Mouse (Mus musculus): ENCODE results near the gene Tead3.
"Not testable (repeated sequence)": the region's sequence is repeated elsewhere in the genome, so short reads cannot be mapped to it uniquely, and the experiment has no call there.

The Tead3 gene

DNA sequence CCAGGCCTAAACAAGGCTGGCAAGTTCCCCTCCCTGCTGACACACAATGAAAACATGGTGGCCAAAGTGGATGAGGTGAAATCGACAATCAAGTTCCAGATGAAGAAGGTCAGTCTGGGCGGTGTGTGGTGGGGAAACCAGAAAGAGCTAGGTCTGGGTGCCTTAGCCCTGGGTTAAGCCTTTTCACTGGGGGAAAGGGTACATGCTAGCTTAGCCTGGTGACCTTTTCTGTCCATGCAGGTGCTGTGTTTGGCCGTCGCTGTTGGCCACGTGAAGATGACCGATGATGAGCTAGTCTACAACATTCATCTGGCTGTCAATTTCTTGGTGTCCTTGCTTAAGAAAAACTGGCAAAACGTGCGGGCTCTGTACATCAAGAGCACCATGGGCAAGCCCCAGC is 20.0 kb downstream of the Tead3 start:
- in situ Hi-C loops (cut with MboI, MseI) = not testable (repeated sequence)

DNA sequence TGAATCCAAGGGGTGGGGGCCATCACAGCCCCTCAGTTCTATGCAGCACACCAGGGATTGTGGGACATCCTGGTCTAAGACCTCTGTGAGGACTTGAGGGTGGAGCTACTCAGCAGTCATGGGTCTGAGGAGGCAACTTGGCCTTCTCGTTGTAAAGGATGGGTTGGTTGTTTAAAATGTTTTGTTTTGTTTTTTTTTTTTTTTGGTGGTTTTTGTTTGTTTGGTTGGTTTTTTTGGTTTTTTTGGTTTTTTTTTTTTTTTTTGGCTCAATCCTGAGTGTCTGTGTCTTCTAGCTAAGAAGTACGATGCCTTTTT is 20.4 kb downstream of the Tead3 start:
- in situ Hi-C loops (cut with MboI, MseI) = no loop called here

DNA sequence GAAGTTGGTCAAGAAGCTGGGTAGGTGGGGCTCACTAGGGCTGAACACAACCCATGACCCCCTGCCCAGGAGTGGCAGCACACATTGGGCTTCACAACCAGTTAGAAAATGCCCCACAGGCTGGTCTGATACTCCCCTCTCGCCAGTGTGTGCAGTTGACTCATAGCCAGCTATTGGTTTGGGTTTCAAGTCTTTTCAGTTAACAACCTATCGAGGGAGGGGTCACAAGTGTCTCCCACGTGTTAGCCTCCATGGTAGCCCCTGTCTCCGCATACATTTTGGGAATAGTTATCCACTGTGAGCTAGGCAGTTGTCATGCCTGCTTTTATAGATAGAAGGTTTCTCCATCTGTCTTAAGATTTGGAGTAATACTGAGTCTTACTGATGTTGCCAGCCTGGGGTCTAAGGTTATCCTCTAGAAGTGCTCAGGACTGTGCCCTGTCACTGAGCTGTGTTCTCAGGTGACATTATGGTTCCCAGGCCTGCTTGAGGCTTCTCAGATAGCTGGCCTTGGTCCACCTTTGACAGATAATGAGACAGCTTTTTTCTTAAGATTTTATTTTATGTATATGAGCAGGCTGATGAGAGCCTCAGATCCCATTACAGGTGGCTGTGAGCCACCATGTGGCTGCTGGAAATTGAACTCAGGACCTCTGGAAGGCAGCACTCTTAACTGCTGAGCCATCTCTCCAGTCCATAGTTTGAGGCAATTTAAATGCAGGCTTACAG is 20.9 kb downstream of the Tead3 start:
- in situ Hi-C loops (cut with MboI, MseI) = no loop called here

DNA sequence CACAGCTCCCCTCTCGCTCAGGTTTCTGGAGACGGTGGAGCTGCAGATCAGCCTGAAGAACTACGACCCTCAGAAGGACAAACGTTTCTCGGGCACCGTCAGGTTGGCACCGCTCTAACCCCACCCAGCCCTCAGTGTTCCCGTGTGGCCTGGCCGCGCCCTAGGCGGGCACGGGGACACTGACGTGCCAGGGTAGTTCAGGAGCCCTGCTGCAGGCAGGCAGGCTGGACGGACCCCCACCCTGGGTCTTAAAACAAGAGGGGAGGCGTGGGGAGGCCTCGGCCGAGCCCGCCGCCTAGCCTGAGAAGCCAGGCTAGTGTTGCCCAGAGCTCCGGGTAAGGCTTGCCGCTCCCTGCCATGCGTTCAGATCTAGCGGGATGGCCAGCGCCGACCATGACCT is 21.7 kb downstream of the Tead3 start:
- in situ Hi-C loops (cut with MboI, MseI) = no loop called here

DNA sequence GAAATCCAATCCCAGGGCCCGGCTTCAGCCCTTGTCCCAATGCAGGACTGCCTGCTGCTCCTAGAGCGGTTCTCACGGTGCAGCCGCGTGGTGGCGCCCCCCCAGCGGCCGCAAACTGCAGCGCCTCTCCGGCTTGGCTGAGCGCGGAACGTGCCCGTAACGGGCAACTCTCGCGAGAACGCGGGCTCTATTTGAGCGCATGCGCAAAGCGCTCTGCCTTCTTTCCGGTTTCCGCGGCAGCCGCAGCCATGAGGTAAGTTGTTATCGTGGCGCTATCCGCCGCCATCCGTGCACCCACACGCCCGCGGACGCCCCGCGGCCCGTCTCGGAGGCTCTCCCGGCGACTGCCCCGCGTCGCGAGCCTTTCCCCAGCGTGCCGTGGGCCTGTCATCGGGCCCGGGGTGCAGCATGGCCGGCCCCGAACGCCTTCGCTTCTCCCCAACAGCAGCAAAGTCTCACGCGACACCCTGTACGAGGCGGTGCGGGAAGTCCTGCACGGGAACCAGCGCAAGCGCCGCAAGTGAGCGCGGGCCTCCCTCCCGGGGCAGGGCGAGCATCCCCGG is 22.2 kb downstream of the Tead3 start, which contains the start of gene Rpl10a:
Gene Rpl10a (plus strand): TSS at position 106 of the 563 bp plus-strand sequence.
- in situ Hi-C loops (cut with MboI, MseI) = no loop called here

DNA sequence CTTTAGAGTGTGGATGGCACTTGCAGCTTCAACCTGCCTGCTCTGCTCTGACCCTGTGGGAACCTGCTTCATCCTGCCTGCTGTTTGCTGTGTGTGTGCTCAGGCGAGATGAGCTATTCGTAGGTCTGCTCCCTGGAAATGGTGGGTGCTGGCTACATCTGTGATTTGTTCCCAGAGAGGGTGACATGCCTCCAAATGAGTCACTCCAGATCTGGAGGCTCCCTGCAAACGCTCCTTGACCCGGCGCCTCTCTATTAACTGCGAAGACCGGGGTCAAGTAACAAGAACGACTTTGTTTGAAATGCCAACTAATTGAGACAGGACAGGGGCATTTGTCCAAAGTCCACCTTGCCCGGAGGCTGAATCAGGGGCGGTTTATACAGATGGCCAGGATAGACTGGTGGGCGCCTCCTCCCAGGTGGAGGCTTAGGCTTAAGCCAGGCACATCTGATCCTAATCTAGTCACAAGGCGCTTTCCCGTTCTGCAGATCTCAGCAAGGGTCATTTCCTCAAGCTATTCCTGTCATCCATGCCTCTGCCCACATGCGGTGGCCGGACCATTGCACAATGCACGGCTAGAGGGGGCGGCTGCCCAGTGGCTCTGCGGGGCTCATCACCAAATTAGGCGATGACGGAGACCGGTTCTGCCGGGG is 22.8 kb downstream of the Tead3 start:
- in situ Hi-C loops (cut with MboI, MseI) = no loop called here

DNA sequence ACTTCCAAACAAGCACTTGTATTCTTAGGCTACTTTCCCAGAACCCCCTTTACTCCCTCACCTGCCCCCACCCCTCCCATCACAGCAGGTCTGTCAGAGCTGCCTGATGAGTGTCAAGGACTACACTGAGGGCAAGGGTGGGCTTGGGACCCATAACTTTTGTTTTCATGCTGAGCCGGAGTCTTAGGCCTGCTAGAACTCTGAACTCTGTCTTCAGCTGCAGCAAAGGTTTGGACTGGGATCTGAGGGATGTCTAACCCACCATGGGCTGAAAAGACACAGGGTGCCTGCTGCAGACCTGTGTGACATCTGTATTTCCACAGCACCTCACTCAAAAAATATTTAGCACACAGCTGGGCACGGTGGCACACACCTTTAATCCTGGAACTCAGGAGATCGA is 23.7 kb downstream of the Tead3 start:
- in situ Hi-C loops (cut with MboI, MseI) = no loop called here

DNA sequence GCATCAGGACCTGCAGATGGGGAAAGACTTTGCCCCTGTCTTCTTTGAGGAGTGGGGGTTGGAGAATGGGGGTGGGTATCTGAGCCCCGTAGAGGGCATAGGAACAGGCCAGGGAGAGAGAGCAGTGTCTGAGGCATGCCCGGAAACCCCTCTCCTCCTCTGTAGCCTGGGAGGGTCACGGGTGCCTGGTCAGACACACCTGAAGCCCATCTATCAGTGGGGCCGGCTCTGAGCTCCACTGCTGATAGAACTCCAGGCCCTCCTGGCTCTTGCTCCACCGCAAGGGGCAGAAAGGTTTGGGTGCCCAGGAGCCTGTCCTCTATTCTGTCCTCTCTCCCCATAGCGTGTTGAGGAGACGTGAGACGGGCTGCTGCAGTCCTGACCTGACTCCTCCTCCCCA is 24.9 kb downstream of the Tead3 start:
- in situ Hi-C loops (cut with MboI, MseI) = no loop called here

DNA sequence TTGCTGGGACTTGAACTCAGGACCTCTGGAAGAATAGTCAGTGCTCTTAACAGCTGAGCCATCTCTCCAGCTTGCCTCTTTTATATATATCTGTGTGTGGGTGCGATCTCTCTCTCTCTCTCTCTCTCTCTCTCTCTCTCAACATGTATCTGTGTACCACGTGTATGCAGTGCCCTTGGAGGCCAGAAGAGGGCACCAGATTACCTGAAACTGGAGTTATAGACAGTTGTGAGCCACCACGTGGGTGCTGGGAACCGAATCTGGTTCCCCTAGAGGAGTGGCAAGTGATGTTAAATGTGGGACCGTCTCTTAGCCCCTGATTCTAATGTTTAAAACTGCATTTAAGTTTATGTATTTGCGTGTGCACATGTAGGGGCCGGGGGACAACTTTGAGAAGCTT is 26.2 kb downstream of the Tead3 start:
- in situ Hi-C loops (cut with MboI, MseI) = not testable (repeated sequence)

DNA sequence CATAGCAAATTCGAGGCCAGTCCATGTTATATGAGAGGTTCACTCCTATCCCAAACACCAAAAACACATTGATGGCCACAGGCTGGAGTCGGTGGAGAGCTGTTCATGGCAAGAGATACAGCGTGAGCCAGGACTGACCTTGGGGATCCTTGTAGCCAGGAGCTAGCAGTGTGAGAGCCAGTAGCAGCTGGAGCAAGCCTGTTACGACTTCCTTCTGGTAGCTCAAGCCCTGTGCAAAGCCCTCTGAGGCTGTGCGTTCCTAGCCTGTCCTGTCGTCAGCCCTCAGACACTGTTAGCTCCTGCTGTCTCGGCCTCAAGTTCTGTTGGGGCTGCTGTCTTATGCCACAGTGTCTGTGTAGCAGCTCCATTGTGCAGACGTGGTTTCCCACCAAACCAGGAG is 26.8 kb downstream of the Tead3 start:
- in situ Hi-C loops (cut with MboI, MseI) = no loop called here

DNA sequence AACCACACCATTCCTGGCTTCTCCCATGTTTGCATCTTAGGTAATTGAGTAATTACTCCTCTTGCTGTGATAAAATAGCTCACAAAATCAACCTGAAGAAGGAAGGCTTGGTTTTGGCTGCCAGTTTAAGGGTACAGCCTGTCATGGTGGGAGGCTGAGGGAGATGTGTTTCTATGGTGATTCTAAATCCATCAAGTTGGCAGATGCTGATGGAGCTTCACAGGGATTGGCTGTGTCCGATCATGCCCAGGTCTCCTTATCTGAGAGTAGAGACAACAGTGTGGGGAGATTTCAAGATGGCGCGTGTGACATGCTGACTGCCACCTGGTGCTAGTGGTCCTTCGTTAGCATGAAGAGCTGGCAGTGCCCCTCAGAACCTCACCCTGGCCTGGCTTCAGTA is 28.9 kb downstream of the Tead3 start:
- in situ Hi-C loops (cut with MboI, MseI) = no loop called here

DNA sequence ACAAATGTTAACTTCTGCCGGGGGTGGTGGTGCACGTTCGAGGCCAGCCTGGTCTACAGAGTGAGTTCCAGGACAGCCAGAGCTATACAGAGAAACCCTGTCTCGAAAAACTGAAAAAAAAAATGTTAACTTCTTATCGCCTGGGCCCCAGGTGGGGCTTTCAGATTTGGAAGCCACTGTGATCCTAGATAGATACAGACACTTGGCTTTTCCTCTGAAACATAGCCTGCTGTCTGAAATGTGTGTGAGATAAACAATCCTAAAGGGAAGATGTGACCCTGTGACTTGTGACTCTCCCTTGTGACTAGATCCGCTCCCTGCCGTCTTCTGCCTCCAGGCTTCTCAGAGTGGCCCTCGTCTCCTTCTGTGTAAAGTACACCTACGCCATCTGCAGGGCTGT is 32.9 kb downstream of the Tead3 start:
- in situ Hi-C loops (cut with MboI, MseI) = loop anchor here (10.0 kb wide), 1 partner anchor 1737 kb away; no protein-coding TSS in a partner anchor

DNA sequence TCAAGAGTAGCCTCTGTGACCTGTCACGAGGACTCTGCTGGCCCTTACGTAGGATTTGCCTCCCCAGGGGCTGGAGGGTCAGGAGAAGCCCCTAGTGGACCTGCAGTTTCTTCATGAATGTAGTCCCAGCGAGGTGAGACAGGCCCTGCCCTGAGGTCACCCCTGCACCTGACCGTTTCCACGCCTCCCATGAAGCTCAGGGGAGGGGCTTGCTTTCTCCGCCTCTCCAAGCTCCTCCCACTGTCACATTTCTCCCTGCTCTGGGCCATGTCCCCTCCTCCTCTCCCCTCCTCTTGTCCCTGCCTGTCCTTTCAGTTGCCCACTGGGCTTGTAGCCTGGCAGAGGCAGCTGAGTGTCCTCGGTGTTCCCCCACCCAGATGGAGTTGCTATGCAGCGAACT is 33.5 kb downstream of the Tead3 start:
- in situ Hi-C loops (cut with MboI, MseI) = loop anchor here (10.0 kb wide), 1 partner anchor 1738 kb away; no protein-coding TSS in a partner anchor

DNA sequence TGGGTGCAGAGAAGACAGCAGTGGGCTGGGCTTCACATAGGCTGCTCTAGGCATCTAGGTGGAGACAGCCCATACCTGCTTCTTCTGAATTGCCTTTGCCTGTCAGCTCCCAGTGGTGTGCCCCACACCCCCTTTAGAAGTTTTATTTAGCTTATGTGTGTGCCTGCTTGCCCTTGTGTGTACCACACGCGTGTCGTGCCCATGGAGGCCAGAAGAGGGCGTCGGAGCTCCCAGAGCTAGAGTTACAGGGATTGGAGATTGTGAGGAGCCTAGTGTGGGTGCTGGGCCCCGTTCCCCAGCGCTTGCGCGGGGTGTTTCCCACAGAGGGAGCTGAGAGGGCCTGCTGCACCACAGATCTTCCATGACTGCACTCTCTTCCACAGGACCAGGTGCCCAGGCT is 34.1 kb downstream of the Tead3 start:
- in situ Hi-C loops (cut with MboI, MseI) = loop anchor here (10.0 kb wide), 1 partner anchor 1738 kb away; no protein-coding TSS in a partner anchor

DNA sequence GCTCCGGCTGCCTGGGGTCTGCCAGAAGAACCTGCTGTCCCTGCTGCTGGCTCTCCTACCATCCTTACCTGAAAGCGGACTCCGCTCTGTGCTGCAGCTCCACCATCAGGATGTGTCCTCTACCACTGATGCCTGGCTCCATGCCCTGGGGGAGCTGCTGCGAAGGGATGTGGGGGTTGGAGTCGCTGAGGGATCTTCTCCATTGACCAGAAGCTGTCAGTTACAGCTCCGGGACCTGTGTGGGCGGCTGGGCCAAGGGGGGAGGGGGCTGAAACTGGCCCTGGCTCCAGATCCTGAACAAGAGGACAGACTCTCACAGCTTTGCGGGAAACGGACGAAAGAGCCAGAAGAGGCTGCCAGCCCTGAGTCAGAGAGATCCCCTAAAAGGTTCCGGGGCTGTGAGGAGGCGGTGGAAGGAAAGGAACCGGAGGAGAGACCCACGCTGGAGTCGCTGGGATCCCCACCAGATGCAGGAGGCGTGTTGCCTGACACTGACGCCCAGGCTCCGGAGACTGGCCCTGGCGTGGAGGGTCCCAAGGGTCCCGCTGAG is 34.9 kb downstream of the Tead3 start:
- in situ Hi-C loops (cut with MboI, MseI) = loop anchor here (10.0 kb wide), 1 partner anchor 1739 kb away; no protein-coding TSS in a partner anchor

DNA sequence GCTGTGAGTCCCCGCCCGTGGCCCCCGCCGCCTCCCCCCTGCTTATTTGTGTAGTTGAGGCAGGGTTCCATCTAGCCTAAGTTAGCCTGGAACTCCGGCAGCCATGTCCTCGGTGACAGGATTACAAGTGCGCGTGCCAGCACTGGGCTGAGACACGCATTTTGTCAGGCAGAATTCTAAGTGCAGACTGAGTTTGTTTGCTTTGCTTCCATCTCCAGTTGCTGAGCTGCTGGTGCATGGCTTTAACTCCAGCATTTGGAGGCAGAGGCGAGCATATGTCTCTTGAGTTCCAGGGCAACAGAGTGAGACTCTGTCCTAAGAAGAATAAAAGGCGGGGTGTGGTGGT is 36.8 kb downstream of the Tead3 start:
- in situ Hi-C loops (cut with MboI, MseI) = loop anchor here (10.0 kb wide), 1 partner anchor 1741 kb away; no protein-coding TSS in a partner anchor

DNA sequence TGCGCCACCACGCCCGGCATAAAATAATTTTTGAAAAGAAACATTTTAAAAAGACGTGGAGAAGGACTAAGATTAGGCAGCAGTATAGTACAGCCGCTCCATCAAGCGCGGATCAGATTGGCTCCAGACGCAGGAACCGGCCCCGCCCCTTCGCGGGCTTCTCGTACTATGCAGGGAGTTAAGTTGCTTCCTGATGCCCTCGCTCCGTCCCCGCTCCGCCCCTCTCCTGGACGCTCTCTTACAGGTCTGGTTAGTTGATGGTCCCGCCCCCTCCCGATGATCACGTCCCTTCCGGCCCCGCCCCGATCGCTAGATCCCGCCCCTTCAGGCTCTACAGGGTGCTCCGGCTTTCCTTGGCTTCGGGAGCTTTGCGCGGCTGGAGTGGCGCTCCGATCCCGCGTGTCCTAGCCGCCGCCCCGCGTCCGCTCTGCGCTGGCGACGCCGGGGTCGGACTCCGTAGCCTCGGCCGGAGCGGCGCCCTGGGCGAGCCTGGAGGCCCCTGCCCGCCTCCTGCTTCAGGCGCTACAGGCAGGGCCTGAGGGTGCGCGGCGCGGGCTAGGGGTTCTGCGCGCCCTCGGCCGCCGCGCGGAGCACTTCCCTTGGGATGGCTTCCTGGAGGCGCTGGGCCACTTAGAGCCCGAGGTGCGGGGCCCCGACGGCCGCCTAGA is 37.3 kb downstream of the Tead3 start, which contains the start of gene Fance:
Gene Fance (plus strand): TSS at position 308 of the 668 bp plus-strand sequence.
- in situ Hi-C loops (cut with MboI, MseI) = loop anchor here (10.0 kb wide), 1 partner anchor 1741 kb away; no protein-coding TSS in a partner anchor

DNA sequence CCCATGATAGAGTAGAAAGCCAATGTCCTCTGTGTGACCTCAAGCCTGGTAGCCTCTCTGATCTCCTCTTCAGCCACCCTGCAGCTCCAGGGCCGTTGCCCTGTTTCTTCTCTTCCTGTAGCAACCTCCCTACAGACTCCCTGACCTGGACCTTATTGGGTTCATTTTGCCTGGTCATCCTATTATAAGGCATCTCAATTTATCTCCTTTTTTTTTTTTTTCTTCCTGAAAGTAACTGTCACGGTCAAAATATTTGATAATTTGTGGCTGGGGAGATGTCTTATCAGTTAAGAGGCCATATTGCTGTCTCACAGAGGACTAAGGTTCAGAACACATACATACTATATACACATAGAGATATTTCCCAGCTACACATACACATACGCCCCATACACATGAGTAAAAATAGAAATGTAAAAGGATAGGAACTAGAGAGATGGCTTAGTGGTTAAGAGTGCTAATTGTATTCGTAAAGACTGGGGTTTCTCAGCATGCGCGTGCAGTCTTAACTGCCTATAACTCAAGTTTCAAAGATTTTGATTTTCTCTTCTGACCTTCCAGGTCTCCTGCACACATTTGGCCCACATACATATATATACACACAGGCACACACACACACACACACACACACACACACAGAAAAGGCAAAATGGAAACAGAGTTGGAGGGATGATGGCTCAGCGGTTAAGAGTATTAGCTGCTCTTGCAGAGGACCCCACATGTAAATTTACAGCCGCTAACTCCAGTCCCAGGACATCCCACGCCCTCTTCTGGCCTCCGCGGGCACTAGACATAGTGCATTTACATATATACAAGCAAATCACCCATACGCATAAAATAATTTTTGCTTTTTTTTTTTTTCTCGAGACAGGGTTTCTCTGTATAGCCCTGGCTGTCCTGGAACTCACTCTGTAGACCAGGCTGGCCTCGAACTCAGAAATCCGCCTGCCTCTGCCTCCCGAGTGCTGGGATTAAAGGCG is 38.1 kb downstream of the Tead3 start:
- in situ Hi-C loops (cut with MboI, MseI) = loop anchor here (10.0 kb wide), 1 partner anchor 1742 kb away; no protein-coding TSS in a partner anchor

DNA sequence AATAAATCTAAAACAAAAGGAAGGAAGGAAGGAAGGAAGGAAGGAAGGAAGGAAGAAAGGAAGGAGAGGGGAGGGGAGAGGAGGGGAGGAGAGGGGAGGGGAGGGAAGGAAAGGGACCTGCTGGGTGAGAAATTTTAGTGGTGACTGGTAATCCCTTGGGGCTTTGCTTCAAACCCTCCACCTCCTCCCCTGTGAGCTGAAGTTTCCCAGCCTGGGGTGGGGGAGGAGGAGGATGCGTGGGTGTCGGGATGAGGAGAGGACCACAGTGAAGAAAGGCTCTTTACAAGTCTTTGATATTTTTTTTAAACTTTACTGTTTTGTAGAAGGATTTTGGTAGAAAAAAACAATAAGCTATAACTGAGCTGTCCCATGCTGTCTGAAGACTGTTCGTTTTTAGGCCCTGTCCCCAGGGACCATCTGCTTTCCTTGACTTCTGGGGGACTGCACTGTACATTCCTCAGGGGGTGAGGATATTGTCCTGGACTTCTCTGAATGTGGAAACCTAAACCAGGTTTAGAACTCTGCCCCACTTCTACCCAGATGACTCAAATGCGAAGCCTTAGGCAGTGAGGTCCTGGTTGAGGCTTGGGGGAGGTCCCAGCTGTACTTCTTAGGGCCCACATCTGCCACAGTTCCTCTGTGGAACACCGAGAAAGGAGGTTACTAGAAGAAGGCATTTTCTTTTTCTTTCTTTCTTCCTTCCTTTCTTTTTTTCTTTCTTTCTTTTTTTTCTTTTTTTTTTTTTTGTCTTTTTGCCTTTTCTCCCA is 39.1 kb downstream of the Tead3 start:
- in situ Hi-C loops (cut with MboI, MseI) = loop anchor here (10.0 kb wide), 1 partner anchor 1743 kb away; no protein-coding TSS in a partner anchor

DNA sequence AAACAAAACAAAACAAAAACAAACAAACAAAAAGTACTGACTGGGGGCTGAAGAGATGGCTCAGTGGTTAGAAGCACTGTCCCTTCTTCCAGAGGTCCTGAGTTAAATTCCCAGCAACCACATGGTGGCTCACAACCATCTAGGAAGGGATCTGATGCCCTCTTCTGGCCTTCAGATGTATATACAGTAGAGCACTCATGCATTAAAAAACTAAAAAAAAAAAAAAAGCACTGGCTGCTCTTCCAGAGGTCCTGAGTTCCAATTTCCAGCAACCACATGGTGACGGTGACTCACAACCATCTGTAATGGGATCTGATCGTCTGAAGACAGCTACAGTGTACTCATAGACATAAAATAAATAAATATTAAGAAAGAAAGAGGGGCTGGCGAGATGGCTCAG is 39.8 kb downstream of the Tead3 start:
- in situ Hi-C loops (cut with MboI, MseI) = loop anchor here (10.0 kb wide), 1 partner anchor 1744 kb away; no protein-coding TSS in a partner anchor

All from regulatory T cell (primary cell).